Mouse (Mus musculus) limb, embryonic 14.5 days (tissue): ENCODE data around the gene Aoc2. TPM values are rescaled to one million over a fixed set of nuclear protein-coding genes. Genes with fewer than 3 reads are reported as not detected.

Source experiments
- ATAC-seq: fragments of 200-750 bp; cut with Nextera tagmentation; 2 replicates; pipeline ENCODE4 v1.8.0; 2017; ENCODE audit warnings: low read depth, moderate number of reproducible peaks, moderate TSS enrichment; ENCODE audit not compliant: low FRiP score
- DNase-seq: peaks from one replicate; pipeline ENCODE4 v3.0.0-alpha.2; 2015; ENCODE audit warnings: low spot score
- H3K27ac ChIP-seq: fragments of 300-500 bp; sonication (generic); replicated peaks from 2 replicates; pipeline ENCODE4 v1.5.1; 2014; ENCODE audit warnings: low read depth, mild to moderate bottlenecking, low read length, moderate library complexity, mixed read lengths
- H3K27me3 ChIP-seq: fragments of 300-500 bp; sonication (generic); 2 replicates; pipeline ENCODE4 v1.6.1; 2014; ENCODE audit warnings: low read length, mixed read lengths; ENCODE audit not compliant: control insufficient read depth, insufficient read depth
- H3K36me3 ChIP-seq: fragments of 300-500 bp; sonication (generic); 2 replicates; pipeline ENCODE4 v1.6.1; 2014; ENCODE audit warnings: mild to moderate bottlenecking, low read length, moderate library complexity, mixed read lengths; ENCODE audit not compliant: control insufficient read depth, insufficient read depth
- H3K4me1 ChIP-seq: fragments of 300-500 bp; sonication (generic); 2 replicates; pipeline ENCODE4 v1.6.1; 2014; ENCODE audit warnings: antibody characterized with exemption, low read length, mixed read lengths; ENCODE audit not compliant: control insufficient read depth, insufficient read depth
- H3K4me2 ChIP-seq: fragments of 300-500 bp; sonication (generic); replicated peaks from 2 replicates; pipeline ENCODE4 v1.6.1; 2014; ENCODE audit warnings: low read depth, mild to moderate bottlenecking, low read length, moderate library complexity; ENCODE audit not compliant: severe bottlenecking
- H3K4me3 ChIP-seq: fragments of 300-500 bp; sonication (generic); replicated peaks from 2 replicates; pipeline ENCODE4 v1.5.1; 2014; ENCODE audit warnings: low read length
- H3K9ac ChIP-seq: fragments of 300-500 bp; sonication (generic); 2 replicates; pipeline ENCODE4 v1.6.1; 2014; ENCODE audit warnings: mild to moderate bottlenecking, low read depth, low read length, moderate library complexity; ENCODE audit not compliant: severe bottlenecking
- H3K9me3 ChIP-seq: fragments of 300-500 bp; sonication (generic); 2 replicates; pipeline ENCODE4 v1.6.1; 2016; ENCODE audit warnings: low read length; ENCODE audit not compliant: control insufficient read depth
- POLR2A ChIP-seq: fragments of 200-500 bp; IDR thresholded peaks from 2 replicates; pipeline ENCODE4 v1.8.0; 2012; ENCODE audit warnings: inconsistent platforms, mild to moderate bottlenecking, moderate library complexity, borderline replicate concordance; ENCODE audit not compliant: insufficient read depth, insufficient read length; ENCODE audit errors: extremely low read depth
- WGBS: fragments of 180-500 bp; shearing (Covaris S2); extraction: QIAGEN DNeasy Blood & Tissue Kit; methylation state at CpG from one replicate; pipeline ENCODE4 v1.1.7; 2014; 5-methylcytosine and 5-hydroxymethylcytosine counted together
- polyA plus RNA-seq, 2 experiments: library from polyadenylated mRNA; depleted of rRNA in 1 of 2; stranded (reverse) in 1 of 2; unstranded in 1 of 2; fragments of >200 nt; fragmentation: Nextera tagmentation in 1 of 2; extraction: Ambion mirVana in 1 of 2; gene quantifications; 2 replicates each; pipeline versions ENCODE4 v1.2.1 to v1.2.3; 2012 to 2014

Gene Aoc2
- polyA plus RNA-seq, 2 experiments, result 0.84 to 6.2 TPM

DNA sequence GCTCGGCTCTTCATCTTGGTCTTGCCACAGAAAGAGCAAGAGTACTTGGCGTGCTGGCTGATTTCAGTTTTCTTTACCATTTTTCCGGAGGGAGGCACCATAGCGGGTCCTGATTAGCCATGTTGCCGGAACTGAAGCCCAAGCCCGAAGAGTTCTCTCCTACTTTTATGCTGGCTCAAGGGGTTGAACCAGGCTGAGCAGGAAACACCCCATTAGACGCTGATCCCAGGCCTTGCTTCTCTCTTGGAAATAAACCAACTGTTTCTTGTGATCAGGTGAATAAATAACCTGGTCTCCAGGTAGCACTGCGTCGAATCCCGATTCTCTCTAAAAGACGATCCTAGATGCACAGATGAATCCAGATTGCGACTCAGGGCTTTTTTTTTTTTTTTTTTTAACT is 28.6 kb downstream of the Aoc2 start:
- DNase-seq (no peak), ATAC-seq (no peak)
- H3K4me2 ChIP-seq, result no peak overlapping the region
- no peak for TF ChIP-seq POLR2A
- no peak overlapping the region for H3K27ac ChIP-seq
- no peak overlapping the region for H3K9ac ChIP-seq
- no peaks in the 10 kb centered on the region for H3K9me3 ChIP-seq
- no peaks in the 10 kb centered on the region for H3K4me1 ChIP-seq
- no peaks in the 10 kb centered on the region for H3K27me3 ChIP-seq
- H3K36me3 ChIP-seq, result no peaks in the 10 kb centered on the region
- H3K4me3 ChIP-seq, result no peak overlapping the region
- 87% methylated on average over 12 of the region's 12 CpGs for WGBS

GRCm38 (mm10) chr11:101354438-101355010 is 29.7 kb downstream of the Aoc2 start:
- no peak for TF ChIP-seq POLR2A
- Histone ChIP-seq H3K27ac (no peak overlapping the region), H3K4me2 (no peak overlapping the region), H3K4me3 (no peak overlapping the region), H3K36me3 (no peaks in the 10 kb centered on the region), H3K4me1 (no peaks in the 10 kb centered on the region), H3K27me3 (no peaks in the 10 kb centered on the region), H3K9me3 (no peaks in the 10 kb centered on the region), H3K9ac (no peak overlapping the region)
- WGBS, result 73% methylated on average over 5 of the region's 5 CpGs
- ATAC-seq (no peak), DNase-seq (no peak)

DNA sequence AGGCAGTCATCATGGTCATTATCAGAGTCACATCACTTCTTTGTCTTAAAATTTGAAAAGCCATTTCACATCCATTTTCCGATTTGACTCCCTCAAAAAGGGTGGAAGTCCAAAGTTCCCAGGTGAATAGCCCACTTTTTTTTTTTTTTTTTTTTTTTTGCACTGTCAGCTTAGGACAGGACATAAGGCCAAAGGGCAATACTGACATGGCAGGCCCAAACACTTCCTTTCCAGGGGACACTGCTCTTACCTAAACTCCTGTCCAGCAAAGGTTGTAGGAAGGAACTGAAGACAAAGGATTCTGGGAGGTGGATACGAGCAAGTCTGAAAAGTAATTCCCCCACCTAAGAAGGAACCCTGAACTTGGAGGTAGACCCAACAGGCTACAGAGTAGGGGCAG is 31.1 kb downstream of the Aoc2 start:
- no peak for TF ChIP-seq POLR2A
- Histone ChIP-seq H3K4me3 (no peak overlapping the region), H3K9me3 (no peaks in the 10 kb centered on the region), H3K27ac (no peak overlapping the region), H3K27me3 (no peaks in the 10 kb centered on the region), H3K36me3 (no peaks in the 10 kb centered on the region), H3K4me1 (no peaks in the 10 kb centered on the region), H3K4me2 (no peak overlapping the region), H3K9ac (no peak overlapping the region)
- DNase-seq (no peak), ATAC-seq (no peak)
- 91% methylated on average over 2 of the region's 2 CpGs for WGBS

GRCm38 (mm10) chr11:101357505-101358182 is 32.8 kb downstream of the Aoc2 start:
- WGBS, result 78% methylated on average over 3 of the region's 3 CpGs
- Histone ChIP-seq H3K36me3 (no peaks in the 10 kb centered on the region), H3K27ac (no peak overlapping the region), H3K27me3 (no peaks in the 10 kb centered on the region), H3K4me1 (no peaks in the 10 kb centered on the region), H3K4me3 (no peak overlapping the region), H3K9me3 (no peaks in the 10 kb centered on the region), H3K9ac (no peak overlapping the region), H3K4me2 (no peak overlapping the region)
- DNase-seq (no peak), ATAC-seq (no peak)
- no peak for TF ChIP-seq POLR2A

DNA sequence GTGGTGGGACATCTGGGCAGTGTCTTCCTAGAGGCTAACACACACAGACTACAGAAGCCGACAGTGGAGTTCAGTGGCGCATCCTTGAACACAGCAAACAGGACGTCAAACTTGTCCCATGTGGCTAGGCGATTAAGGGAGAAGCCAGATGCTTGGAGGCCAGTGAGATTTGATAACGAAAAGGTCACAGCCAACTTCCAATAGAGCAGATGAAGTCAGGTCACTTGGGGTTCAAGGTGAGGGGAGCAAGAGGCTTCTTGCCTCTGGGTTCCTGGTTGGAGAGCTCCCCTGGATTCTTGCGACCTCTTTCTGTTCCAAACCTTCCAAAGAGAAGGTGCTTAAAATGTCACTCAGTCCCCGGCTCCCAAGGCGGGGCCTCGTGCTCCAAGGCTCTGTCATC is 34.9 kb downstream of the Aoc2 start:
- ATAC-seq, result no peak
- TF ChIP-seq POLR2A, result no peak
- no peak overlapping the region for H3K4me2 ChIP-seq
- no peak overlapping the region for H3K27ac ChIP-seq
- no peak for DNase-seq
- H3K36me3 ChIP-seq, result no peaks in the 10 kb centered on the region
- no peak overlapping the region for H3K9ac ChIP-seq
- H3K4me1 ChIP-seq, result no peaks in the 10 kb centered on the region
- H3K4me3 ChIP-seq, result no peak overlapping the region
- 68% methylated on average over 9 of the region's 9 CpGs for WGBS
- no peaks in the 10 kb centered on the region for H3K27me3 ChIP-seq
- H3K9me3 ChIP-seq, result no peaks in the 10 kb centered on the region
